Mouse (Mus musculus) kidney, postnatal 4 days (tissue): ENCODE data around the gene Dnajc16.
A peak's percentile ranks its signal among the peaks of the same experiment; 100 is the strongest.
"Not testable (repeated sequence)": the region's sequence is repeated elsewhere in the genome, so short reads cannot be mapped to it uniquely, and the experiment has no call there.

Experiments
- DNase-seq, 2 experiments: peaks; one replicate each; pipeline ENCODE4 v3.0.0; 2021; ENCODE audit warnings: mixed read lengths in 2 of 2

Gene Dnajc16

DNA sequence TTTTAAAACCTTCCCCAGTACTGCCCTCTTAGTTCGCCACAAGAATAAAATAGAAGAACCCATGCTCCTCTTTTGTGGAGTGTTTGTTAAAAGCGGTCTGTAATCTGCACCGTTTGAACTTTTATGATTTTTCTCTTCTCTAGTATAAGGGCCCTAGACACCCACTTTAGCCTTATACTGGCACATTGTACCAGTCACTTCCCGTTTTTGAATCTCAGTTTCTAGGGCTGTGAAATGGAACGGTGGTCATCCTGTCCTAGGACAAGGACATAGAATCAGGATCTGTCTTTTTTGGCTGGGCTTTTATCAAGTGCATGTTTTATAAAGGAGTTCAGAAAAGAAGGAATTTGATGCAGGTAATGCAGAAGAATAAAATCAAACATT is 3.4 kb upstream of the Dnajc16 start:
- no peak for DNase-seq

DNA sequence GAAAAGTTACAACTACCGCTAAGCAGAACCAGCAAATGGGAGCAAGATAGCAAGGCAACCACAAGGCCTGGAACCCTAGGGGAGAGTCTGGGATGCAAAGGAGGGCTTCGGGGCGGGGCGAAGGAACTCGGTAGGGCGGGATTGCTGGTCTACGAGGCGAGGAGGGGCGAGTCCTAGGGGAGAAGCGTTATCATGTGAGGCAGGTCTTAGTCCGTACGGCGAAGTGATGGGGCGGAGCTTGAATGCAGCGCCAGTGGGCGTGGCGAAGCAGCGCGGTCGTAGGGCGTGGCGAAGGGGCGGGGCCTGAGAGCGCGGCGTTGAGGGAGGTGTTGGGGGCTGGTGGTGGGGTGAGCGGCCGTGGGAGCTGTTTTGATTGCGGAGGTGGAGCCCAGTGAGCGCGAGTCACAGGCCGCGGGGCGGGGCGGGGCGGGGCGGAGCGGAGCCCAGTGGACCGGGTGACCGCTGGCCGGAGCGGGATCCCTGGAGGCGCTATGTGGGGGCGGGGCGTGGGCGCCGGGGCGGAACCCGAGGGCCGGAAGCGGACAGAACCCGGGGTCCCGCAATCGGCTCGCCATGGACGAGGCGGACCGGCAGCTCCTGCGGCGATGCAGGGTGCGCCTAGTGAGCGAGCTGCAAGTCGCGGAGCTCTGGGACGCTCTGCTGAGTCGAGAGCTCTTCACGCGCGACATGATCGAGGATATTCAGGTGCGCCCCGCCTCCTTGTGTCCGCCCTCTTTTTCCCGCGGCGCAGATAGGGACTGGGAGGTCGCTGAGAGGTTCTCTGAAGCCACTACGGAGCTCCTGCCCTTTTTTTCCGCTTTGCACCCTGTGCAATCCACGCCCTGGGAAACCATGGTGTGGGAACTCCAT is 2.8 kb upstream of the Dnajc16 start, which contains the start of gene Casp9:
Gene Casp9 (plus strand): TSS at position 331 of the 870 bp plus-strand sequence.
- DNase-seq: peak; percentile 99 to 100

DNA sequence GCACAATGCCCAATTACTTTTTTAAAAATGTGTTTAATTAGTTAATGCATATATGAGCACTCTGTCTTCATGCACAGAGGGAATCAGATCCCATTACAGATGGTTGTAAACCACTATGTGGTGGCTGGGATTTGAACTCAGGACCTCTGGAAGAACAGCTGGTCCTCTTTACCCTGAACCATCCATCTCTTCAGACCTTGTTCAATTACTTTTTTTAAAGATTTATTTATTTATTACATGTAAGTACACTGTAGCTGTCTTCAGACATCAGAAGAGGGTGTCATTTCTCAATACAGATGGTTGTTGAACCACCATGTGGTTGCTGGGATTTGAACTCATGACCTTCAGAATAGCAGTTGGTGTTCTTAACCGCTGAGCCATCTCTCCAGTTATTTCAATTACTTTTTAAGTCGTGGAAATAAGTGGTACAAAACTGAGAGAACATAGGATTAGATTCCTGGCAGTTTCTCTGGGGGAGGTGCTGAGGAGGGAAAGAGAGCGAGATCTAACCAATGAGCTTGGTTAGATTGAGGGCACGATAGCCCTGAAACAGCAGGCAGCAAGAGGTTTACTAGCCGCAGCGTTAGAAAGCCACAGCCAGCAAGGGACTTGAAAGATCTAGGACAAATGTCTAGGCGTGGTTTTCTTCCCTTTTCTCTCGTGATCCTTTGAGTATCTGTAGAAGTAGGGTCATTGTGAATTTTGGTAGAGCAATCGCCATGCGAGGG is 2.0 kb upstream of the Dnajc16 start:
- no peak for DNase-seq

- no peak for DNase-seq
Observed at GRCm38 (mm10) chr4:141791951-141792350, 1.2 kb upstream of the Dnajc16 start.

- no peak for DNase-seq
Observed at GRCm38 (mm10) chr4:141791486-141791885, 755 bp upstream of the Dnajc16 start.

GRCm38 (mm10) chr4:141789564-141790218 is 1.0 kb downstream of the Dnajc16 start:
- peak in 1 of 2 experiments; percentile 25 for DNase-seq

DNA sequence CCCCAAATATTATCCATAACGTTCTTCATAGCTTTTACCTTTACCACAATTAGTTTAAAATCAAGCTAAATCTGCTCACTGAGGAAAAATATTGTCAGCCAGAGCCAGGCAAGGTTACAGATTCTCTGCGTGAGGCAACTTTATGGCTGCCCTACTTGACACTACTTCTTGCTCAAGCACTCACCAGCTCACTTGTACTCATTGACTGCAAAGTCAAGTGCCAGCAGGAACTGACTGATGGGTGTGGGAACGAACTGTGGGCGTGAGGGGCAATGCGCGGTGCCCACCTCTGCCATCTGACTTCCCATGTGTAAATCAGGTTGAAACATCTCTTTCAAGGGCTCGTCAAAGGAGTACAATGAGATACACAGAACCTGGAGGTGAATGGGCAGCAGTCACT is 3.3 kb downstream of the Dnajc16 start:
- DNase-seq: no peak

GRCm38 (mm10) chr4:141787046-141787445 is 3.7 kb downstream of the Dnajc16 start:
- peak in 1 of 2 experiments; percentile 33 for DNase-seq

- peak in 1 of 2 experiments; percentile 30 for DNase-seq
Observed at GRCm38 (mm10) chr4:141786141-141786540, 4.6 kb downstream of the Dnajc16 start.

GRCm38 (mm10) chr4:141784835-141785234 is 5.9 kb downstream of the Dnajc16 start:
- no peak for DNase-seq

GRCm38 (mm10) chr4:141781201-141781985 is 9.3 kb downstream of the Dnajc16 start:
- no peak for DNase-seq

- DNase-seq: no peak
Observed at GRCm38 (mm10) chr4:141779828-141780227, 10.9 kb downstream of the Dnajc16 start.

DNA sequence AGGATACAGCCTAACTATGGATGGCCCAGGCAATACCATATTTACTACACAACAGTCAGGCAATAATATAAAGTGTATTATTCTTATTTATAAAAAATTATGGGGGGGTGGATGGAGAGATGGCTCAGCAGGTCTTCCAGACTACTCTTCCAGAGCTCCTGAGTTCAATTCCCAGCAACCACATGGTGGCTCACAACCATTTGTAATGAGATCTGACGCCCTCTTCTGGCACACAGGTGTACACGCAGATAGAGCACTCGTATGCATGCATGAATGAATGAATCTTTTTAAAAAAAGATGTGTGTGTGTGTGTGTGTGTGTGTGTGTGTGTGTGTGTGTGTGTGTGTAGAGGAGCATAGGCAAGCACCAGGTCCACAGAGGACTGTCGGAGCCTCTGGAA is 17.7 kb downstream of the Dnajc16 start:
- not testable (repeated sequence) for DNase-seq

GRCm38 (mm10) chr4:141771823-141772222 is 18.9 kb downstream of the Dnajc16 start:
- no peak for DNase-seq

GRCm38 (mm10) chr4:141769501-141770160 is 21.1 kb downstream of the Dnajc16 start:
- no peak for DNase-seq

- peak; percentile 29 to 43 for DNase-seq
Observed at GRCm38 (mm10) chr4:141767353-141768036, 23.2 kb downstream of the Dnajc16 start.

GRCm38 (mm10) chr4:141766668-141767352 is 23.9 kb downstream of the Dnajc16 start:
- peak; percentile 43 to 63 for DNase-seq

DNA sequence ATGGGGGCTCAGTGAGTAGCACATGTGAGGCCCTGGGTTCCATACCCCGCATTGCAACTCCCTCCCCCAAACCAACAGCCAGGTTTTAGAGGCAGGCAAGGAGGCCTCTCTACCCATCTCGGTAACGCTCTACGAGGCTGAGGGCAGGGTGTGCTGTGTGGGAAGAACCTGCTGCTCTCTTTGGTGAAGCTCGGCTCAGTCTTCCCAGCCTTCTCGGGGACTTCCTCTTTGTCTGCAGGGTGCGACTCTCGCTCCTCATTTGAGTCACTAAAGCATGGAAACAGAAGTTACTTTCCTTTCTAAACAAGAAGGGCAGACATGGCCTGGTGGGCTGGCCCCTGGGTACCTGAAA is 24.4 kb downstream of the Dnajc16 start:
- DNase-seq: no peak

- no peak for DNase-seq
Observed at GRCm38 (mm10) chr4:141765008-141765407, 25.7 kb downstream of the Dnajc16 start.

DNA sequence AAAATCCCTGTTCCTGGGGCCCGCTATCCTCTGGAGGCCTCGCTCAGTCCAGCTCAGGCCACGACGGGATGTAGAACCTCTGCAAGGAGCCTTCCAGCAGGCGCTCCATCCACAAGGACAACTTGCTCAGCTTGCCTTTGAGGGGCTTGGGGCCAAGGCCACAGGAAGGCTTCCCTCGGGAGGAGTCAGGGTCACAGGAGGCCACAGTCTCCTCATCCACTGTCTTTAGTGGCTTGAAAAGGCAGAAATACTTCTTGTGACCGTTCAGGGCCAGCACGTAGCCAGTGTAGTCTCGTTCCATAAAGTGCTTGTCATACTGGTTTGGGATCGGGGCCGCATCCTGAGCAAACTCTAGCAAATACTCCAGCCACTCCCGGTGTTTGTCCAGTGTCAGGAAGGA is 27.3 kb downstream of the Dnajc16 start:
- DNase-seq: no peak

DNA sequence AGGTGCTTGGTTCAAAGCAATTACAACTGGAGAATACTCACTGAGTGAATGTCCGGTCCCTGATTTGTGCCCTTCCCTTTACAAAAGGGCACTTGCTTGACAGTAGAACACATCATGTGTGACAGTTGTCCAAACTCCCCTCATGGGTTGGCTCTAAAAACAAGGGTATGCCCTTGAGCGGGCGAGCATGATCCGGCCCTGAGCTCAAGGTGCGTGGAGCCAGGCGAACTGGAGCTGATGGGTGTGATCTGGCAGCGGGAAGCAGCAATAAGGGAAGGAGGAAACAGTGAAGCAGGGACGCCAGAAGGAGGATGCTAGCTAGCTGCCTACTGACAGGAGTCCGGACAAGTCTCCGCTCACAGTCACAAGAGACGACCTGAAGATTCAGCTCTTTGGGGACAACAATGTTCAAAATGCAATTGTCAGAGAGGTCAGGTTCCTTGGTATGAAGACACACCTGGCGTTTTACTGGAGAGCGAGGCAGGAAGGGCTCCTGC is 28.6 kb downstream of the Dnajc16 start:
- no peak for DNase-seq
